Mouse (Mus musculus) mouse embryonic stem cell (cell line): ENCODE results near the gene Ccn5.

ENCODE experiments used
- in situ Hi-C, 2 experiments: fragments of 300-500 bp; cut with MboI; formaldehyde crosslinking; loops; 1 replicate in 1 of 2; 3 replicates in 1 of 2; pipeline ENCODE4 v1.14.3; 2019 to 2020; ENCODE audit warnings: low sequenced_read_pairs in 2 of 2, low pct_unique_long_range_greater_than_20kb in 1 of 2, mixed read lengths in 1 of 2; ENCODE audit not compliant: unreplicated experiment in 1 of 2

The Ccn5 gene

DNA sequence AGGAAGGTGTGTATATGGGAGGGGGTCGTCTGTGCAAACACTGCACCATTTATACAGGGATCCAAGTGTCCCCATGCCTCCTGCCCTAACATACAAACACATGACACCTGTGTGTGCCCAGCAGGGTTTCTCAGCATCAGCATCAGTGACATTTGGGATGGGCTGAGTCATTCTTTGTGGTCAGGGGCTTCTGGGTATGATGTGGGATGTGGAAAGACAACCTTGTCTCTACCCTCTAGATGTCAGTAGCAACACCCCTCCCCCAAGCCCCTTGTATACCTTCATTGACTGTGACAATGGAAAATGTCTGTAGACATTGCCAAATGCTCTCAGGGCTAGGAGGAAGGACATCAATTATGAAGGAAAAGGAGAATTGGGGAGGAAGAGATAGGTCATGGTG, 10.5 kb downstream of the Ccn5 start:
- in situ Hi-C loops: no loop called here

DNA sequence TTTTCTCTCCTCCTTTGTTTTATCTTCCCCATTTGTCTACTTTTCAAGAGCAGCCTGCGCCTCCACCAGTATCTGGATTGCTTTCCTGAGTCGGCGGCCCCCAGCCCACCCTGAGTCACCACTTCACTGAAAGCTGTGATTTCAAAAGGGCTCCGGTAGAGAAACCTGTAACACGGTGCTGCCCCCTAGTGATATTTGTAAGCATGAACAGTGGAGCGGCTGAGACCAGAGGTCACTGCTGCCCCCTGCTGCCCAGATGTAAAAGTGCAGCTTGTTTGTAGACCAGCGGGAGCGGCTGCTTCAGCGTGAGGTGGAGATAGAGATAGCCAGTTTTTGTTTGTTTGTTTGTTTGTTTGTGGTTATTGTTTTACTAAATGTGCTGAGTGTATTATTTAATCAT, 17.4 kb downstream of the Ccn5 start:
- in situ Hi-C loops: no loop called here

DNA sequence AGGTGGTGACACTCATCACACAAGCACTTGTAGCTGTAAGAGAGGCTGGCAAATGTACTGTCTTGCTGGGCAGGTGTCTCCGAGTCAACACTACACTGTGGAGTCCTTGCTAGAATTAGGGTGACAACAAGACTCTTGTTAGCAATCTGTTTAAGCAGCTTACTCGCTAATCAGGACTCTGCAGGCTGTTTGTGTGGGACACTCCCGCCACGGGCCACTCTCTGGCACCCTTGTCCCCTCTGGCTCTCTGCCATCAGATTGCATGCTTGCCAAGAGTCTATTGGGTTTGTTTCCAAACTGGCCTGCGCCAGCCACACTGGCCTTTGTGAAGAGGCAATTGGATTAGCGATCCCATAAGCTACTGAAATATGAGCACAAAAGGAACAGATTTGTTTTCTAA, 18.9 kb downstream of the Ccn5 start:
- in situ Hi-C loops: no loop called here

- in situ Hi-C loops: no loop called here
These were observed 21.4 kb downstream of the Ccn5 start for GRCm38 (mm10) chr2:163842043-163842442.

DNA sequence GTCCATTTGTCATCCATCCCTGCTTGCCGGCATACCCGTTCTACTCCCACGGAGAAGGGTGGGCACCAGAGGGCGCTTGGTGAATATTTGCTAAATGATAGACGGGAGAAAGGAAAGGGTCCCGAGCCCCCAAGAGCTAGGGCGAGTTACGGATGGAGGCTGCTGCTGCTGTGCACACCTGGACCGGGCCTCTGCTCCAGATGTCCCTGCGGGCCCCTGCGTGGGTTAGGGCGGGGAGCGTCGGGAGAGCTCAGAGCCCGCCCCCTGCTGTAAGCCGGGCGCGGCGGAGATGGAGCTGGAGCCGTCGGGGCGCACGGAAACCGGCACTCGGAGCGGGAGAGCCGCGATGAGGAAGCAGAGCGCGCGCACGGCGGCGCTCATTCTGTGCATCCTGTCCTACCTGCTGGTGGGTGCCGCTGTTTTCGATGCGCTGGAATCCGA, 32.8 kb downstream of the Ccn5 start, which contains the start of gene Kcnk15:
TSS of gene Kcnk15 (plus strand) at position 191 of the 441 bp plus-strand sequence.
- in situ Hi-C loops: loop anchor here in 1 of 2 experiments (10.0 kb wide), 1 partner anchor 121 kb away; no protein-coding TSS in a partner anchor

DNA sequence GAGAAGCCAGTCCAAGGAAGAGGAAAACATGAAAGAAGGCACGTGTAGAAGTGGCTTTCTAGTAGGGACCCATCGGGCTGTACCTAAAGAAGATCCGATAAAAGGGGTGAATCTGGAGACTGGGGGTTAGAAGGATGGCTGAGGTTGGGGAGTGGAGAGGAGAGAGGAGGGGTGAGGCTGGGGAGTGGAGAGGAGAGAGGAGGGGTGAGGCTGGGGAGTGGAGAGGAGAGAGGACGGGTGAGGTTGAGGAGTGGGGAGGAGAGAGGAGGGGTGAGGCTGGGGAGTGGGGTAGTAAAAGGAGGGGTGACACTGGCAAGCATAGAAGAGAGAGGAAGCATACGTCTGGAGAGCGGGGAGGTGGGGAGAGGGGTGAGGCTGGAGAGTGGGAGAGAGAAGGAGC, 36.6 kb downstream of the Ccn5 start:
- in situ Hi-C loops: loop anchor here in 1 of 2 experiments (10.0 kb wide), 1 partner anchor 118 kb away; no protein-coding TSS in a partner anchor

DNA sequence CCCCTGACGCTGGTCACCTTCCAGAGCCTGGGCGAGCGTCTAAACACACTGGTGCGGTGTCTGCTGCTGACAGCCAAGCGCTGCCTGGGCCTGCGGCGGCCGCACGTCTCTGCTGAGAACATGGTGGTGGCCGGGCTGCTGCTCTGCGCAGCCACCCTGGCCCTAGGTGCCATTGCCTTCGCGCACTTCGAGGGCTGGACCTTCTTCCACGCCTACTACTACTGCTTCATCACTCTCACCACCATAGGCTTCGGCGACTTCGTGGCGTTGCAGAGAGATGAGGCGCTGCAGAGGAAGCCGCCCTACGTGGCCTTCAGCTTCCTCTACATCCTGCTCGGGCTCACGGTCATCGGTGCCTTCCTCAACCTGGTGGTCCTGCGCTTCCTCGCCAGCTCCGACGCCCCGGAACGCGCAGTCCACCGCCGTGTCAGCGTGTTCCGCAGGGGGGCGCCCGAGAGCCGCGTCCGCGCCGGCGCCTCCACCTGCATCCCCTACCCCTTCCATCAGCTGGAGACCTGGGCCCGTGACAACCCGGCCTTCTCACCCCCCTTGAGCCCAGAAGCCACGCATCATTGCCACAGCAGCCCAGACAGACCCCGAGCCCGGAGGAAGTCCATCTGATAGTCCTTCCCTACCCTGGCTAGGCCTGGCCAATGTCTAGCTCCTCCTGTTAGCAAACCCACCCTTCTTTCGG, 37.7 kb downstream of the Ccn5 start:
- in situ Hi-C loops: loop anchor here in 1 of 2 experiments (10.0 kb wide), 1 partner anchor 116 kb away; no protein-coding TSS in a partner anchor

GRCm38 (mm10) chr2:163865311-163865710, 44.6 kb downstream of the Ccn5 start:
- in situ Hi-C loops: no loop called here

- in situ Hi-C loops: no loop called here
These were observed 45.4 kb downstream of the Ccn5 start for GRCm38 (mm10) chr2:163866061-163866460.

GRCm38 (mm10) chr2:163869783-163870182, 49.1 kb downstream of the Ccn5 start:
- in situ Hi-C loops: no loop called here

- in situ Hi-C loops: no loop called here
These were observed 50.6 kb downstream of the Ccn5 start for GRCm38 (mm10) chr2:163871266-163871665.

GRCm38 (mm10) chr2:163871906-163872305, 51.2 kb downstream of the Ccn5 start:
- in situ Hi-C loops: no loop called here

DNA sequence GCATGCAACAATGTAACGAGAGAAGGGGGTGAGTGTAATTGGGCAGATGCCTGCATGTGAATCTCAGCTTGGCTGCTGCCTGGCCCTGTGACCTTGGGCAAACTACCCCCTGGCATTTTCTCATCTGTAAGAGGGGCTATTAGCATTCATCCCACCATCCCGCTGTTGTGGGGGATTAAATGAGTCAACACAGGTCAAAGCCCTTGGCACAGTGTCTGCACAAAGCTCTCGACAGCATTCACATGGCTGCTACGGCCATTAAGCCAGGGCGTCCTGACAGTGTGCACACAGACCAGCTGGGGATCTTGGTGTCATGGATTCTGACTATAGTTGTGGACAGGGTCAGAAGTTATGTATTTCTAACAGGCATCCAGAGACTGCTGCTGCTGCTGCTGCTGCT, 54.2 kb downstream of the Ccn5 start:
- in situ Hi-C loops: no loop called here

DNA sequence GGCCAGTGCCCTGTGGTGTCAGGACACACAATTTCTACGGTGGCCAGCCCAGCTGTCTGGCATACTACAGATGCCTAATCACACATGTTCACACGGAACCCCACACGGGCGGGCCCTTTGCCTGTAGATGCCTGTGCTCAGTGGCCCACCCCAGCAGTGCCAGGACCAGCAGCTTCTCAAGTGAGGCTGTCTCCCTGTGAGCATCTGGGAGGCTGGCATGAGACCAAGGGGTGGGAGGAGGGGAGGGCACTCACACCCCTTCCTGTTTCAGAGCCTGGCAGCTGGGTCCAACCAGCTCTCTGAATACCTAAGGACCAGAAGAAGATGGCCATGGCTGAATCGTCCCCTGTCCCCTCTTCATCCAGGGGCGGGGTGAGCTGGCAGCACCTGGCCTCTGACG, 54.8 kb downstream of the Ccn5 start:
- in situ Hi-C loops: no loop called here

DNA sequence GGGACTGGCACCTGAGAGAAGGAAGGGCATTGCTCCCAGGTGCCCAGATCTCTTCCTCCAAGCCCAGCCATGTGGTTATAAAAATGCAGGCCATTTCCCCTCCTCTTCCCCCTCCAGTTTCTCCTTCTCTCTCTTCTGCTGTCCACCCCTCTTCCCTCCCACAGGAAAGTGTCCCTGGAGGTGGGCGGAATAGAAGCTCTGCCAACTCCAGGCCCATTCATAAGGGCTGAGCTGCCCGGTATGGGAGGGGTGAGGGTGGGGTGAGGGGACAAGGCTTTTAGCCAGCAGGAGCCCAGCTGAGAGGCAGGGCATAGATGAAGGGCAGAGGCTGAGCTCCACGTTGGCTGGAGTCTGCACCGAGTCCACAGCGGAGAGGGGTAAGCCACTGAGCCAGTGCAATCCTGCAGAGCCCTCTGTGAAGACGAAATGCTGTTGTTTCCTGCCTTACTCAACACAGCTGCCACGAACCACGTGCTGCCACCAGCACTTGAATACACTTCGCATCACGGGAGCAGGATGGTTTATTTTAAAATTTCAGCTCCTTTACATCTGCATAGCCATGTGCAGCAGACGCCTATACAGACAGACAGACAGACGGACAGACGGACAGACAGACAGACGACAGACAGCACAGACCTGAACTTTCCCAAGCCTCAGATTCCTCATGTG, 56.3 kb downstream of the Ccn5 start:
- in situ Hi-C loops: no loop called here

DNA sequence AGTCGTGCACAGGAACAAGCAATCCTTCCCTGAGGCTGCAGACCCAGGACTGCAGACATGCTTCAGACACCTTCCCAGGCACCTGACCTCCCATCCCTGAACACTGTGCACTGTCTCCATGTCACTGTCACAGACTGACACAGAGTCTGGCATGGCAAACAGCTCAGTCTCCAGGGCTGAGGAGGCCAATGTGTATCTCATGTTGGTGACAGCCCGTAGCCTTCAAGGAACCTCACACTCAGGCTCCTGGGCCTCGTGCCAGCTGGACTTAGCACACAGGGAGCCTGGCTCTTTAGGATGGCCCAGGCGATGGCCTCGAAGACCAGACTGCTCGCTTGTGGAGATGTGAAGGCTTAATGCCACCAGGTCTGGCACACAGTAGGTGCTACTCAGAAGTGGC, 60.2 kb downstream of the Ccn5 start:
- in situ Hi-C loops: no loop called here
